Mouse (Mus musculus): ENCODE data around the gene Eif5a.

DNA sequence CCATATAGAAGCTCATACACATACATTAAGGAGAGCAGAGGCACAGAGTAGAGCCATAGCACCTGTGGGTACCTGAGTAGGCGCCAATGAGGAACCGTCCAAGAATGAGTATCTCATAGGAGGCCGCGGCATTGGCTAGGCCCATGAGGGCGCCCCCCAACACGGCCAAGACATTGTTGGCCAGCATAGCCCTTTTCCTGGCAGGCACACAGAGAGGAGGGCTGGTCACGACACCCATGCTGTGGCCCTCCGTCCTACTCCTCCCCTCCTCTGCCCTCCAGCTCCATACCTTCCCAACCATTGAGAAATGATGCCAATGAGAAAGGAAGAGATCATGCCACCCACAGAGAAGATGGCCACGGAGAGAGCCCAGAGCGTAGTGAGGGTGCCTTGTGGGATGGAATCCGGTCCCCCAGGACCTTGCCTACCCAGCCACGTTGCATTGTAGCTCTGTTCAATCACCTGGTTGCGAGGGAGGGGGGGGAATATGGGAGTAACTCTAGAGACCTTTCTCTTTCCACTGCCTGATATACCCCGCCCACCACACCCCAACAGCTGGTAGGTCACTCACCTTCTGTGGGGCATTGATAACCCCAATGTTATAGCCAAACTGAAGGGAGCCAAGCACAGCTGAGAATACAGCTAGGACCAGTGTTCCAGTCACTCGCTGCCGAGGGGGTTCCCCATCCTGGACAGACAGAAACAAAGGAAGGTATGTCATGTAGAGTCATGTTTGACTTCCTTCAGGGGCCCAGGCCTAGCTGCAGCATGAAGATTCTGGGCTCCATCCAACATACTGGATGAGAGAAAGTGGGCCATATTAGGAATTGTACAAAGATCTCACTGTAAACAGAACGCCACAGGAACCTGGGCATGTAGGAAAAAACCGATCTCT, 24.5 kb upstream of the Eif5a start:
- TF ChIP-seq CTCF (IDR thresholded peaks at IDR 0.05; ENCODE audit: low read depth, low read length) (no peak), POLR2A (IDR thresholded peaks at IDR 0.05; ENCODE audit: extremely low read depth, insufficient read depth, low read length) (no peak)

Data from liver, adult 2 months (tissue).